Mouse (Mus musculus): Measurements from ENCODE around the gene Ssbp4.

Gene Ssbp4

GRCm38 (mm10) chr8:70585258-70585652, 23.4 kb downstream of the Ssbp4 start:
- DNase-seq (ENCODE audit: low spot score): no peak

- no peak for DNase-seq (ENCODE audit: low spot score)
Observed at GRCm38 (mm10) chr8:70584606-70585257, 23.9 kb downstream of the Ssbp4 start.

GRCm38 (mm10) chr8:70583476-70584387, 24.9 kb downstream of the Ssbp4 start:
- DNase-seq (ENCODE audit: low spot score): no peak

GRCm38 (mm10) chr8:70577207-70577606, 31.5 kb downstream of the Ssbp4 start:
- DNase-seq (ENCODE audit: low spot score): no peak

- DNase-seq (ENCODE audit: low spot score): no peak
Observed at GRCm38 (mm10) chr8:70574915-70575314, 33.8 kb downstream of the Ssbp4 start.

- no peak for DNase-seq (ENCODE audit: low spot score)
Observed at GRCm38 (mm10) chr8:70574302-70574701, 34.4 kb downstream of the Ssbp4 start.

GRCm38 (mm10) chr8:70570990-70571389, 37.7 kb downstream of the Ssbp4 start:
- no peak for DNase-seq (ENCODE audit: low spot score)

- no peak for DNase-seq (ENCODE audit: low spot score)
Observed at GRCm38 (mm10) chr8:70570360-70570759, 38.3 kb downstream of the Ssbp4 start.

- DNase-seq (ENCODE audit: low spot score): peak; percentile 86
Observed at GRCm38 (mm10) chr8:70565561-70565960, 43.1 kb downstream of the Ssbp4 start.

GRCm38 (mm10) chr8:70564696-70565235, 43.9 kb downstream of the Ssbp4 start:
- no peak for DNase-seq (ENCODE audit: low spot score)

- DNase-seq (ENCODE audit: low spot score): no peak
Observed at GRCm38 (mm10) chr8:70563763-70564387, 44.8 kb downstream of the Ssbp4 start.

- peak; percentile 81 for DNase-seq (ENCODE audit: low spot score)
Observed at GRCm38 (mm10) chr8:70562802-70563201, 45.9 kb downstream of the Ssbp4 start.

- peak; percentile 72 for DNase-seq (ENCODE audit: low spot score)
Observed at GRCm38 (mm10) chr8:70561809-70562535, 46.7 kb downstream of the Ssbp4 start.

GRCm38 (mm10) chr8:70561357-70561756, 47.3 kb downstream of the Ssbp4 start:
- no peak for DNase-seq (ENCODE audit: low spot score)

GRCm38 (mm10) chr8:70560564-70560963, 48.1 kb downstream of the Ssbp4 start:
- DNase-seq (ENCODE audit: low spot score): no peak

GRCm38 (mm10) chr8:70560096-70560495, 48.6 kb downstream of the Ssbp4 start:
- DNase-seq (ENCODE audit: low spot score): peak; percentile 79

- no peak for DNase-seq (ENCODE audit: low spot score)
Observed at GRCm38 (mm10) chr8:70558983-70559382, 49.7 kb downstream of the Ssbp4 start.

GRCm38 (mm10) chr8:70558334-70558733, 50.3 kb downstream of the Ssbp4 start:
- DNase-seq (ENCODE audit: low spot score): no peak

GRCm38 (mm10) chr8:70555079-70555747, 53.5 kb downstream of the Ssbp4 start:
- no peak for DNase-seq (ENCODE audit: low spot score)

- DNase-seq (ENCODE audit: low spot score): no peak
Observed at GRCm38 (mm10) chr8:70553740-70554139, 54.9 kb downstream of the Ssbp4 start.

GRCm38 (mm10) chr8:70552836-70553235, 55.8 kb downstream of the Ssbp4 start:
- no peak for DNase-seq (ENCODE audit: low spot score)
